Mouse (Mus musculus) kidney, postnatal 0 days (tissue): Measurements from ENCODE around the gene Ankrd28. TPM values are rescaled to one million over a fixed set of nuclear protein-coding genes. Genes with fewer than 3 reads are reported as not detected.
A peak's percentile ranks its signal among the peaks of the same experiment; 100 is the strongest.

Experiments
- ATAC-seq: fragments of 200-750 bp; cut with Nextera tagmentation; replicated peaks from 2 replicates; pipeline ENCODE4 v1.8.0; 2017; ENCODE audit warnings: low read depth, moderate number of reproducible peaks, moderate TSS enrichment, moderate library complexity; ENCODE audit not compliant: low FRiP score
- DNase-seq: peaks from one replicate; pipeline ENCODE4 v3.0.0-alpha.2; 2016; ENCODE audit warnings: low spot score
- H3K27ac ChIP-seq: fragments of 300-500 bp; sonication (generic); 2 replicates; pipeline ENCODE4 v1.5.1; 2014; ENCODE audit warnings: mild to moderate bottlenecking
- H3K27me3 ChIP-seq: fragments of 300-500 bp; sonication (generic); 2 replicates; pipeline ENCODE4 v1.6.1; 2014; ENCODE audit warnings: low read length, mixed read lengths; ENCODE audit not compliant: insufficient read depth
- H3K36me3 ChIP-seq: fragments of 300-500 bp; sonication (generic); 2 replicates; pipeline ENCODE4 v1.6.1; 2014; ENCODE audit warnings: low read length, mixed read lengths; ENCODE audit not compliant: insufficient read depth
- H3K4me1 ChIP-seq: fragments of 300-500 bp; sonication (generic); replicated peaks from 2 replicates; pipeline ENCODE4 v1.6.1; 2014; ENCODE audit warnings: antibody characterized with exemption, low read length, mixed read lengths; ENCODE audit not compliant: insufficient read depth
- H3K4me2 ChIP-seq: fragments of 300-500 bp; sonication (generic); 2 replicates; pipeline ENCODE4 v1.6.1; 2014; ENCODE audit warnings: mild to moderate bottlenecking, low read length, moderate library complexity, mixed read lengths
- H3K4me3 ChIP-seq: fragments of 300-500 bp; sonication (generic); replicated peaks from 2 replicates; pipeline ENCODE4 v1.5.1; 2014; ENCODE audit warnings: low read depth, low read length
- H3K9ac ChIP-seq: fragments of 300-500 bp; sonication (generic); 2 replicates; pipeline ENCODE4 v1.6.1; 2014; ENCODE audit warnings: low read depth, low read length
- H3K9me3 ChIP-seq: fragments of 300-500 bp; sonication (generic); replicated peaks from 2 replicates; pipeline ENCODE4 v1.6.1; 2016; ENCODE audit warnings: low read length, inconsistent platforms, mixed read lengths
- CTCF ChIP-seq: IDR thresholded peaks from 2 replicates; pipeline ENCODE4 v1.5.1; 2016; ENCODE audit warnings: antibody characterized with exemption, low read depth, mild to moderate bottlenecking, moderate library complexity
- WGBS: fragments of 180-500 bp; shearing (Covaris S2); extraction: QIAGEN DNeasy Blood & Tissue Kit; methylation state at CpG from one replicate; pipeline ENCODE4 v1.1.7; 2014; 5-methylcytosine and 5-hydroxymethylcytosine counted together
- polyA plus RNA-seq: library from polyadenylated mRNA; unstranded; fragments of >200 nt; fragmentation: Nextera tagmentation; extraction: Ambion mirVana; gene quantifications from 2 replicates; pipeline ENCODE4 v1.2.1, GENCODE M21; 2015

The Ankrd28 gene
- polyA plus RNA-seq, 1 experiment from 2014 or later, result 6.8 TPM

DNA sequence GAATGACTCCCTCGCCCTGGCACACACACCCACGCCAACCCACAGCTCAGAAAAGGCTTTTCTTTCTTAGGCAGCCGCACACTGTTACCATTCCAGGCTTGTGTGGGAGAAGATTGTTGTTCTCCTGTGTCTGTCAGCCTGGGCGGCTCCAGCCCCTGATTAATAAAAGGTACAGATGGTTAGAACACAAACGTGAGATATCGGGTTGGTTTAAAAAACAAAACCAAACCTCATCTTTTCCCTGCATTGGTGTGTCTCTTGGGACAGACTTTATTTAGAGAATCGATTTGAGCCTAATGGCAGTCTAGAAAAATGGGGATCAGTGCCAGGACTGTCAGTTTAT, 890 bp upstream of the Ankrd28 start:
- TF ChIP-seq CTCF, result no peak
- Histone ChIP-seq H3K4me1 (no peaks in the 10 kb centered on the region), H3K4me2 (peak overlapping the region; percentile 93), H3K4me3 (peak overlapping the region; percentile 92), H3K27ac (peak overlapping the region; percentile 93; the same call in 1 of the 2 replicates), H3K27me3 (no peaks in the 10 kb centered on the region), H3K9ac (peak overlapping the region; percentile 88), H3K36me3 (no peaks in the 10 kb centered on the region), H3K9me3 (no peaks in the 10 kb centered on the region)
- 3% methylated on average over 7 of the region's 7 CpGs for WGBS
- ATAC-seq (no peak), DNase-seq (peak; percentile 33)

DNA sequence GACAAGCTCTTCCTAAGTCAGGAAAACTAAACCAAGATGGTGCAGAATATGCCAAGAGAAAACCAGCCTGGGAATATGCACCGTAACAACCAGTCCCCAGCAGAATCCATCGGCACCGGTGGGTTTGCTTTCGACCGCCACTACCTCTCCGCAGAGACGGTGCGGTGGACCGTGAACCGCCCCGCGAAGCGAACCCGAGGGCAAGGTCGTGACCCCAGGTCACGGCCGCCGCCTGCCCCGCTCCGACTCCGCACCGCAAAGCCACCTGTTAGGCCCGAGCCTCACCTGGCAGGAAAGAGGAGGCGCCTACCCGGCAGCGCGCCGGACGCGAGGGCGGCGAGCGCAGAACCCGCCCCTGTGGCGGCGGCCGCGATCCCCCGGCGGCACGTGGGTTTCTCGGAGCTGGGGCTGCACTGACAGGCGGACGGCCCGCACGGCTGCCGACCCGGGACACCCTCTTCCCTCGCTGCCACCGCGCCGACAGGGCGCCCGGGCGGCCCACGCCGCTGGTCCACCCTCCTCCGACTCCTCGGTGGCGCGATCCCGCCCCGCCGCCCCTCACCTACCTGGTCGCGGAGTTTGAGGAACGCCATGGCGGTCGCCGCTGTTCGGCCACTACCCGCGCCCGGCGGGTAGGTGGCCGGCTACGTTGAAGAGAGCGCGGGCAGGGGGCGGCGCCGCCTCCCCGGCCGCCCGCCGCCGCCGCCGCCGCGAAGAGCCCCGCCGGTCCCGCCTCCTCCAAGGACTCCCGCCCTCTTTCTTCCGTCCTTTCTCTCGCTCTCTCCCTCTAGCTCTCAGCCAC, 489 bp downstream of the Ankrd28 start:
- DNase-seq, result peak; percentile 46
- H3K9me3 ChIP-seq, result no peaks in the 10 kb centered on the region
- H3K27ac ChIP-seq, result peak overlapping the region; percentile 93
- H3K27me3 ChIP-seq, result no peaks in the 10 kb centered on the region
- no peaks in the 10 kb centered on the region for H3K4me1 ChIP-seq
- H3K4me2 ChIP-seq, result peak overlapping the region; percentile 93
- peak; percentile 47 for ATAC-seq
- no peak for TF ChIP-seq CTCF
- peak overlapping the region; percentile 92 for H3K4me3 ChIP-seq
- H3K36me3 ChIP-seq, result no peaks in the 10 kb centered on the region
- under 1% methylated on average over 56 of the region's 97 CpGs for WGBS
- H3K9ac ChIP-seq, result peak overlapping the region; percentile 88

GRCm38 (mm10) chr14:31827221-31827620, 3.2 kb downstream of the Ankrd28 start:
- Histone ChIP-seq H3K9me3 (no peaks in the 10 kb centered on the region), H3K4me2 (no peak overlapping the region), H3K4me3 (no peak overlapping the region), H3K27ac (no peak overlapping the region), H3K4me1 (no peaks in the 10 kb centered on the region), H3K9ac (no peak overlapping the region), H3K36me3 (no peaks in the 10 kb centered on the region), H3K27me3 (no peaks in the 10 kb centered on the region)
- no peak for ATAC-seq
- no peak for TF ChIP-seq CTCF
- DNase-seq, result no peak

- Histone ChIP-seq H3K9ac (no peak overlapping the region), H3K27me3 (no peaks in the 10 kb centered on the region), H3K27ac (no peak overlapping the region), H3K4me3 (no peak overlapping the region), H3K4me1 (no peaks in the 10 kb centered on the region), H3K4me2 (no peak overlapping the region), H3K9me3 (no peaks in the 10 kb centered on the region), H3K36me3 (no peaks in the 10 kb centered on the region)
- DNase-seq (peak; percentile 20), ATAC-seq (no peak)
- 92% methylated on average over 5 of the region's 5 CpGs for WGBS
- TF ChIP-seq CTCF, result peak; percentile 51
These were observed 20.5 kb downstream of the Ankrd28 start for GRCm38 (mm10) chr14:31809942-31810341.

DNA sequence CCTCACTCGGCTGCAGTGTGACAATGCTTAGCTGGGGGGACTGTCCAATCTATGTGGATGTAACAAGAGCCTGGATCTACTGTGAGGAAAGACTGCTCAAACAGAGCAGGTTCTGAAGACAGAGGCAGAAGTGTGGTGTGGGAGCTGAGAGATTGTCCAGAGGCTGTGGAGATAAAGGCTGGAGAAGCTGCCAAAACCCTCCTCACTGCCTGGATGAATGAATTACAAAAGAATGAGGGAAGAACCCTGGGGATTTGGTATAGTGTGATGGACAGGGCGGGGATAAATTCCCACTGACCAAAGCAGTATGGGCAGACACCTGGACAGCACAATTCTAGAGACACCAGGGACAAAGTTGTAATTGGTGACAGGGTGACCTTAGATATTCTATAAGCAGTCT, 26.7 kb downstream of the Ankrd28 start:
- ATAC-seq, result no peak
- 69% methylated on average over 2 of the region's 2 CpGs for WGBS
- DNase-seq, result no peak

GRCm38 (mm10) chr14:31800976-31801375, 29.5 kb downstream of the Ankrd28 start:
- Histone ChIP-seq H3K9ac (no peak overlapping the region), H3K9me3 (no peaks in the 10 kb centered on the region), H3K4me2 (no peak overlapping the region), H3K4me3 (no peak overlapping the region), H3K27ac (no peak overlapping the region), H3K27me3 (no peaks in the 10 kb centered on the region), H3K36me3 (no peaks in the 10 kb centered on the region), H3K4me1 (no peaks in the 10 kb centered on the region)
- no peak for DNase-seq
- TF ChIP-seq CTCF, result no peak
- ATAC-seq, result no peak
- 72% methylated on average over 7 of the region's 7 CpGs for WGBS

More for the DNA sequence above, 26.7 kb downstream of the Ankrd28 start:
- no peak overlapping the region for H3K27ac ChIP-seq
- no peaks in the 10 kb centered on the region for H3K4me1 ChIP-seq
- no peaks in the 10 kb centered on the region for H3K27me3 ChIP-seq
- no peaks in the 10 kb centered on the region for H3K36me3 ChIP-seq
- no peak overlapping the region for H3K9ac ChIP-seq
- no peak overlapping the region for H3K4me2 ChIP-seq
- H3K4me3 ChIP-seq, result no peak overlapping the region
- no peaks in the 10 kb centered on the region for H3K9me3 ChIP-seq
- no peak for TF ChIP-seq CTCF
